Comparison of ENCODE assay signal across 8 mouse cellular contexts in the genomic region with DNA sequence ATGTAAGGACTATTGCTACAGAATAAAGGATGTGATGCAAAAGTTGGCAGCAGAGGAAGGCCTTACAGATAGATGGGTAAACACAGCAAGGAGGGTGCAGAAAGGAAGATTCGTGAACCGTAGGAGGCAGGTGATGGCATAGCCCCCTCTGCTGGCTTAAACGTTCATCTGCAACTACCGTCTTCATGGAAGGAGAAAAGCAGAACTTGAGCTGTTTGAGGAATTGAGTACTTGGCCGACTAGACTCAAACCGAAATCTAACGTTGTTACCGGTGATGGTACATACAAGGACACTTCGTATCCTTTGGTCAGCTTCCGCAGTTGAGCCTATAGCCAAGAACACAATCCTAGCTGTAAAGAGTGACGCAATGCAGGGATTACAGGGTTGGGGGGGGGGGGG. TPM values are rescaled to one million over a fixed set of nuclear protein-coding genes. Genes with fewer than 3 reads are reported as not detected.
A peak's percentile ranks its signal among the peaks of the same experiment; 100 is the strongest.
DNase-seq lines count a peak whose midpoint lies in the region; ATAC-seq and TF ChIP-seq lines count a peak whose summit lies in the region.

No protein-coding gene starts in this region.

- H3K27me3 ChIP-seq in intestine, embryonic 14.5 days (replicated peaks; ENCODE audit: control insufficient read depth, insufficient read depth, low read length) = no peaks in the 10 kb centered on the region

- H3K9me3 ChIP-seq in intestine, embryonic 14.5 days (ENCODE audit: control insufficient read depth, low read length) = no peaks in the 10 kb centered on the region

- 15% methylated on average over 11 of the region's 11 CpGs for WGBS in intestine, embryonic 14.5 days

- ATAC-seq in cerebellum, adult (ENCODE audit: insufficient number of reproducible peaks, low FRiP score, low TSS enrichment) = no peak; the same call in 1 of the 2 replicates
- ATAC-seq in intestine, embryonic 14.5 days (replicated peaks; ENCODE audit: low FRiP score, low TSS enrichment, low read depth) = 0 out of 2 replicates have a peak, but pooled peaks have one; percentile 47
- peak; percentile 99 for ATAC-seq in megakaryocyte progenitor cell, adult 5-6 weeks (replicated peaks; ENCODE audit: poor library complexity)

- H3K4me2 ChIP-seq in intestine, embryonic 14.5 days (ENCODE audit: low read length) = peak overlapping the region; percentile 28

- DNase-seq in cerebellum, adult 11 months = peak; percentile 16
- DNase-seq in gastrocnemius, adult 8-10 months (ENCODE audit: low spot score in 2 of 2) = peak; percentile 13 to 29
- DNase-seq in intestine, embryonic 14.5 days (ENCODE audit: low spot score) = peak; percentile 74
- peak; percentile 48 to 91 for DNase-seq in left cerebral cortex, adult 9 months (ENCODE audit: low spot score in 2 of 2)
- DNase-seq in right cerebral cortex, postnatal 10 days (ENCODE audit: low spot score in 2 of 2) = peak; percentile 85 to 86

- H3K36me3 ChIP-seq in intestine, embryonic 14.5 days (ENCODE audit: control insufficient read depth, insufficient read depth, low read length) = no peaks in the 10 kb centered on the region

- H3K27ac ChIP-seq in cortical plate, adult 2 months (ENCODE audit: insufficient read depth, low read length) = no peak overlapping the region
- H3K27ac ChIP-seq in intestine, embryonic 14.5 days (ENCODE audit: low read depth) = no peak overlapping the region

- TF ChIP-seq CTCF in cortical plate, adult 2 months (IDR thresholded peaks at IDR 0.05; ENCODE audit: extremely low read depth, insufficient read depth, low read length) = peak; percentile 94

- H3K4me3 ChIP-seq in cortical plate, adult 2 months (ENCODE audit: insufficient read depth, low read length) = no peak overlapping the region; the same call in 1 of the 2 replicates
- H3K4me3 ChIP-seq in intestine, embryonic 14.5 days (ENCODE audit: low read depth, low read length) = no peak overlapping the region

- no peak for TF ChIP-seq POLR2A in cortical plate, adult 2 months (IDR thresholded peaks at IDR 0.05; ENCODE audit: extremely low read depth, insufficient read depth, low read length)

- no peak overlapping the region for H3K9ac ChIP-seq in intestine, embryonic 14.5 days (ENCODE audit: low read length)

- H3K4me1 ChIP-seq in cortical plate, adult 2 months (ENCODE audit: control insufficient read depth, insufficient read depth, low read length) = no peaks in the 10 kb centered on the region
- H3K4me1 ChIP-seq in intestine, embryonic 14.5 days (replicated peaks; ENCODE audit: control insufficient read depth, insufficient read depth, low read length) = 0 out of 2 replicates have a peak, but pooled peaks cover 5% of the 10 kb centered on the region

RNA-seq across cellular contexts. Expression of a gene that starts 25.4 kb away (rescaled TPM):
- polyA plus RNA-seq in cortical plate, adult 2 months (2012; rRNA removed) = 0.04 TPM in 1 of 2 replicates, not detected in the other
- total RNA-seq in gastrocnemius, adult 8-10 months (2022) = not detected
- 0.05 TPM in 1 of 2 replicates, not detected in the other for polyA plus RNA-seq in intestine, embryonic 14.5 days (2014; fragmentation: Nextera tagmentation; extraction: Ambion mirVana)
- not detected in 2 replicates for total RNA-seq in megakaryocyte progenitor cell, adult 5-6 weeks (2015)
- total RNA-seq in megakaryocyte progenitor cell, adult 5-6 weeks (2017) = not detected in 2 replicates

RNA-seq across cellular contexts. Expression of a gene that starts 48.4 kb away (rescaled TPM):
- 41.3 and 42.9 TPM in 2 replicates for polyA plus RNA-seq in cortical plate, adult 2 months (2012; rRNA removed)
- 10 to 100 TPM; 21.7 to 25.0 (median 24.2) TPM for total RNA-seq in gastrocnemius, adult 8-10 months (2022)
- polyA plus RNA-seq in intestine, embryonic 14.5 days (2014; fragmentation: Nextera tagmentation; extraction: Ambion mirVana) = 76.3 and 80.2 TPM in 2 replicates
- total RNA-seq in megakaryocyte progenitor cell, adult 5-6 weeks (2015) = 106 and 111 TPM in 2 replicates
- 118 and 123 TPM in 2 replicates for total RNA-seq in megakaryocyte progenitor cell, adult 5-6 weeks (2017)

Comparison
In these comparisons a context has a peak if more than half of its experiments do, and no peak if none do; other contexts are left out.
1. DNase-seq: peak in every context shown above with its lines; median percentile 86 in right cerebral cortex, postnatal 10 days; 74 in intestine, embryonic 14.5 days; 70 in left cerebral cortex, adult 9 months; 21 in gastrocnemius, adult 8-10 months; 16 in cerebellum, adult 11 months.
2. RNA of a gene that starts 48.4 kb away (total RNA-seq): 106 to 123 TPM in megakaryocyte progenitor cell, adult 5-6 weeks; 21.7 to 25.0 TPM in gastrocnemius, adult 8-10 months; every median in the first group is over 4 times any median in the second.